Mouse (Mus musculus): ENCODE results near the gene Ccdc194.

DNA sequence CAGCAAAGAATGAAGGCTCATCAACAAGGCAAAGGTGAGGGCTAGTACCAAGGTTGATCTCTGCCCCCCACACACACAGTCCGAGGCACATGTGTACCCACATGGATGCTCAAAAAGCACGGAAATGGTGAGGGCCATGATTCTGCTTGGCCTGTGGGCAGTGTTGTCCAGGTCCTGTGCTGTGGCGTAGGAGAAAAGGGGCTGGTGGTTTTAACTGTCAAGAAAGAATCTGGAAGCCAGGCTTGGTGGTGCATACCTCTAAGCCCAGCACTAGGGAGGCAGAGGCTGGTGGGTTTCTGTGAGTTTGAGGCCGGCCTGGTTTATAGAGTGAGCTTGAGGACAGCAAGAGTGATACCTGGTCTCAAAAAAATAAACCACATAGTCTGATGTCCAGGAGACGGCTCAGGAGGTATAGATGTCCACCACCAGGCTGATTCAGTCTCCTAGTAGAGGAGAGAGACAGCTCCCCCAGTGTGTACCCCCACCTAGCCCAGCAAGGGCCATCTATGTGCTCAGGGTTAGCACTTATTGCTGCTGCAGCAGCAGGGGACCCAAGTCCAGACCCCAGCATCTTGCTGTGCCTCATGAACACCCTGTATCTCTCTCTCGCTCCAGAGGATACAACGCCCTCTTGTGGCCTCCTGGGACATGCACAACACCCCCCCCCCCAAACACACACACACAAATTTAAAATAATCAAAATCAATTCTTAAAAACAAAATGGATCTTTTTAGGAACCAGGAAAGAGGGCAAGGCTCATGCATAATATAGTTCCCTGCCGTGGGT is 52.7 kb downstream of the Ccdc194 start:
- TF ChIP-seq GATA1 (IDR thresholded peaks at IDR 0.05; ENCODE audit: borderline replicate concordance, low read length) (no peak), FLI1 (IDR thresholded peaks at IDR 0.05; ENCODE audit: low read length) (no peak)

Data from megakaryocyte, embryonic 14.5 days (primary cell).